Mouse (Mus musculus) thymus, adult 2 months (tissue): Measurements from ENCODE around the gene Zfp422.

Source experiments
- CTCF ChIP-seq: fragments of 200-500 bp; IDR thresholded peaks from 2 replicates; pipeline ENCODE4 v1.5.1; 2012; ENCODE audit warnings: mild to moderate bottlenecking, control low read depth, low read length, moderate library complexity, borderline replicate concordance; ENCODE audit not compliant: control insufficient read depth, poor library complexity, insufficient read depth; ENCODE audit errors: extremely low read depth
- POLR2A ChIP-seq: fragments of 200-500 bp; IDR thresholded peaks from 2 replicates; pipeline ENCODE4 v1.6.1; 2012; ENCODE audit warnings: mild to moderate bottlenecking, low read length, control low read depth, moderate library complexity; ENCODE audit not compliant: control insufficient read depth, poor library complexity, insufficient read depth; ENCODE audit errors: extremely low read depth

DNA sequence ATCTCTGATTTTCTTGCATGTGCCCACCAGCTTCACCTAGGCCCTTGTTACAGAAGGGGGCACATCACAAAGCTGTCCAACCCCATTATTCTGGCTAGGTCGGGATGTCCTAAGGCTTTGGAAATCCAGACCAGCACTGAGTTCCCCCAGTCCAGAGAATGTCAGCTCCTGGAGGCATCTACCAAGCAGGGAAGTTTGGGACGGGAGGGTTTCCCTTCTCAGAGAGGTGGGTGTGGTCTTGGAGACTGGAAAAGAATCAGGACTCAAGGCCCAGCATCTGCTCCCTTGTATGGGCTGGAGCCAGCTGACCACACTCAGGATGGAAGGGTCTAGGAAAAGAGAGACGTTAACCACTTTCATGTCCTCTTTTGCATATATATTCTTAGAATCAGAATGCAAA, 24.4 kb upstream of the Zfp422 start:
- TF ChIP-seq CTCF (no peak), POLR2A (no peak)
